In genomic region chr11:117781199-117781821, GRCm38 (mm10) we compare ENCODE assay signal across 8 mouse cellular contexts. TPM values are rescaled to one million over a fixed set of nuclear protein-coding genes. Genes with fewer than 3 reads are reported as not detected.
A peak's percentile ranks its signal among the peaks of the same experiment; 100 is the strongest.
DNase-seq lines count a peak whose midpoint lies in the region; ATAC-seq and TF ChIP-seq lines count a peak whose summit lies in the region.

No protein-coding gene starts in this region.

- peak overlapping the region; percentile 59 for H3K4me3 ChIP-seq in hindbrain, embryonic 10.5 days
- peak overlapping the region; percentile 58 for H3K4me3 ChIP-seq in limb, embryonic 13.5 days
- H3K4me3 ChIP-seq in midbrain, embryonic 14.5 days (replicated peaks; ENCODE audit: low read depth, low read length): no peak overlapping the region
- H3K4me3 ChIP-seq in thymus, adult 2 months (ENCODE audit: control insufficient read depth, insufficient read depth, low read length): peak overlapping the region; percentile 99

- no peak for TF ChIP-seq CTCF in thymus, adult 2 months (IDR thresholded peaks at IDR 0.05; ENCODE audit: borderline replicate concordance, control insufficient read depth, extremely low read depth, insufficient read depth, low read length, poor library complexity)

- no peaks in the 10 kb centered on the region for H3K9me3 ChIP-seq in hindbrain, embryonic 10.5 days
- H3K9me3 ChIP-seq in limb, embryonic 13.5 days: no peaks in the 10 kb centered on the region
- no peaks in the 10 kb centered on the region for H3K9me3 ChIP-seq in midbrain, embryonic 14.5 days (ENCODE audit: control insufficient read depth, low read length)

- peak overlapping the region; percentile 81 for H3K27ac ChIP-seq in hindbrain, embryonic 10.5 days
- H3K27ac ChIP-seq in limb, embryonic 13.5 days: peak overlapping the region; percentile 70
- no peak overlapping the region for H3K27ac ChIP-seq in midbrain, embryonic 14.5 days (replicated peaks; ENCODE audit: low read depth, low read length)
- peak overlapping the region; percentile 99 for H3K27ac ChIP-seq in thymus, adult 2 months (ENCODE audit: control insufficient read depth, insufficient read depth, low read length)

- H3K27me3 ChIP-seq in hindbrain, embryonic 10.5 days (ENCODE audit: insufficient read depth, poor library complexity, severe bottlenecking): peaks cover 73% of the 10 kb centered on the region
- H3K27me3 ChIP-seq in limb, embryonic 13.5 days: peaks cover 28% of the 10 kb centered on the region
- H3K27me3 ChIP-seq in midbrain, embryonic 14.5 days (ENCODE audit: control insufficient read depth, insufficient read depth, low read length): peaks cover 28% of the 10 kb centered on the region
- H3K27me3 ChIP-seq in thymus, adult 2 months (ENCODE audit: control insufficient read depth, insufficient read depth, low read length): no peaks in the 10 kb centered on the region

- peaks cover 66% of the 10 kb centered on the region for H3K4me1 ChIP-seq in hindbrain, embryonic 10.5 days (replicated peaks)
- H3K4me1 ChIP-seq in limb, embryonic 13.5 days: peaks cover 48% of the 10 kb centered on the region
- H3K4me1 ChIP-seq in midbrain, embryonic 14.5 days (ENCODE audit: control insufficient read depth, insufficient read depth, low read length): peaks cover 20% of the 10 kb centered on the region
- H3K4me1 ChIP-seq in thymus, adult 2 months (replicated peaks; ENCODE audit: control insufficient read depth, insufficient read depth, low read length): peaks cover 52% of the 10 kb centered on the region

- DNase-seq in 3134 (ENCODE audit: extremely low read depth, insufficient read length, low spot score) (peak; percentile 65), MN1 (ENCODE audit: low spot score) (peak; percentile 89)
- no peak for DNase-seq in hindbrain, embryonic 10.5 days (ENCODE audit: low spot score)
- DNase-seq in midbrain, embryonic 14.5 days: no peak
- DNase-seq in thymus, adult 2 months: peak; percentile 84
- no peak for DNase-seq in right cerebral cortex, postnatal 4 days

- WGBS in hindbrain, embryonic 10.5 days: 25% methylated on average over 18 of the region's 18 CpGs
- WGBS in limb, embryonic 13.5 days: 17% methylated on average over 18 of the region's 18 CpGs
- WGBS in midbrain, embryonic 14.5 days: 28% methylated on average over 18 of the region's 18 CpGs
- WGBS in thymus, adult 2 months: 1% methylated on average over 18 of the region's 18 CpGs

- peak; percentile 27 for ATAC-seq in erythroid progenitor cell, adult 5-6 weeks (replicated peaks; ENCODE audit: low FRiP score, poor library complexity, severe bottlenecking)
- no peak for ATAC-seq in limb, embryonic 13.5 days (ENCODE audit: low FRiP score, low read depth)
- ATAC-seq in midbrain, embryonic 14.5 days (ENCODE audit: low FRiP score, low TSS enrichment): no peak

- 0 out of 2 replicates have a peak, but pooled peaks cover under 1% of the 10 kb centered on the region for H3K36me3 ChIP-seq in hindbrain, embryonic 10.5 days
- H3K36me3 ChIP-seq in limb, embryonic 13.5 days: peaks cover 7% of the 10 kb centered on the region
- no peaks in the 10 kb centered on the region for H3K36me3 ChIP-seq in midbrain, embryonic 14.5 days (ENCODE audit: control insufficient read depth, insufficient read depth, low read length)
- peaks cover 12% of the 10 kb centered on the region for H3K36me3 ChIP-seq in thymus, adult 2 months (ENCODE audit: control insufficient read depth, insufficient read depth, low read length)

- H3K4me2 ChIP-seq in limb, embryonic 13.5 days (replicated peaks): peak overlapping the region; percentile 98
- peak overlapping the region; percentile 51 for H3K4me2 ChIP-seq in midbrain, embryonic 14.5 days (ENCODE audit: low read length)

- TF ChIP-seq POLR2A in thymus, adult 2 months (IDR thresholded peaks at IDR 0.05; ENCODE audit: control insufficient read depth, extremely low read depth, insufficient read depth, low read length, poor library complexity): peak; percentile 53; the same call in 1 of the 2 replicates

- H3K9ac ChIP-seq in limb, embryonic 13.5 days: peak overlapping the region; percentile 19; the same call in 1 of the 2 replicates
- H3K9ac ChIP-seq in midbrain, embryonic 14.5 days (replicated peaks; ENCODE audit: low read length): no peak overlapping the region

RNA-seq across cellular contexts. Expression of gene Tmc8, which starts 0.6 kb away (rescaled TPM):
- 107 and 113 TPM in 2 replicates for total RNA-seq in erythroid progenitor cell, adult 5-6 weeks (2015; ENCODE audit: low replicate concordance)
- 60.6 and 72.4 TPM in 2 replicates for total RNA-seq in erythroid progenitor cell, adult 5-6 weeks (2017; ENCODE audit: low replicate concordance)
- polyA plus RNA-seq in hindbrain, embryonic 10.5 days (2016; fragmentation: Nextera tagmentation; extraction: Ambion mirVana): 1.5 TPM in 2 replicates
- polyA plus RNA-seq in limb, embryonic 13.5 days (2015; fragmentation: Nextera tagmentation; extraction: Ambion mirVana): 0.81 and 1.4 TPM in 2 replicates
- polyA plus RNA-seq in midbrain, embryonic 14.5 days (2014; fragmentation: Nextera tagmentation; extraction: Ambion mirVana): 0.32 and 0.66 TPM in 2 replicates
- polyA plus RNA-seq in thymus, adult 2 months (2012; rRNA removed): 388 and 467 TPM in 2 replicates

RNA-seq across cellular contexts. Expression of gene Tmc6, which starts 0.7 kb away (rescaled TPM):
- total RNA-seq in erythroid progenitor cell, adult 5-6 weeks (2015; ENCODE audit: low replicate concordance): 478 and 628 TPM in 2 replicates
- total RNA-seq in erythroid progenitor cell, adult 5-6 weeks (2017; ENCODE audit: low replicate concordance): 151 and 353 TPM in 2 replicates
- 13.3 and 17.9 TPM in 2 replicates for polyA plus RNA-seq in hindbrain, embryonic 10.5 days (2016; fragmentation: Nextera tagmentation; extraction: Ambion mirVana)
- polyA plus RNA-seq in limb, embryonic 13.5 days (2015; fragmentation: Nextera tagmentation; extraction: Ambion mirVana): 19.0 and 23.9 TPM in 2 replicates
- polyA plus RNA-seq in midbrain, embryonic 14.5 days (2014; fragmentation: Nextera tagmentation; extraction: Ambion mirVana): 2.4 and 3.6 TPM in 2 replicates
- 201 and 217 TPM in 2 replicates for polyA plus RNA-seq in thymus, adult 2 months (2012; rRNA removed)

RNA-seq across cellular contexts. Expression of gene 6030468B19Rik, which starts 16.1 kb away (rescaled TPM):
- total RNA-seq in erythroid progenitor cell, adult 5-6 weeks (2015; ENCODE audit: low replicate concordance): 82.6 and 84.3 TPM in 2 replicates
- 23.8 and 25.8 TPM in 2 replicates for total RNA-seq in erythroid progenitor cell, adult 5-6 weeks (2017; ENCODE audit: low replicate concordance)
- 1.2 and 2.2 TPM in 2 replicates for polyA plus RNA-seq in hindbrain, embryonic 10.5 days (2016; fragmentation: Nextera tagmentation; extraction: Ambion mirVana)
- polyA plus RNA-seq in limb, embryonic 13.5 days (2015; fragmentation: Nextera tagmentation; extraction: Ambion mirVana): 0.41 and 0.60 TPM in 2 replicates
- not detected in 2 replicates for polyA plus RNA-seq in midbrain, embryonic 14.5 days (2014; fragmentation: Nextera tagmentation; extraction: Ambion mirVana)
- polyA plus RNA-seq in thymus, adult 2 months (2012; rRNA removed): 1.7 and 1.8 TPM in 2 replicates

RNA-seq across cellular contexts. Expression of gene Gm20708, which starts 28.2 kb away (rescaled TPM):
- 72.1 and 80.7 TPM in 2 replicates for total RNA-seq in erythroid progenitor cell, adult 5-6 weeks (2015; ENCODE audit: low replicate concordance)
- 3.4 and 18.5 TPM in 2 replicates for total RNA-seq in erythroid progenitor cell, adult 5-6 weeks (2017; ENCODE audit: low replicate concordance)
- polyA plus RNA-seq in hindbrain, embryonic 10.5 days (2016; fragmentation: Nextera tagmentation; extraction: Ambion mirVana): 0.30 and 0.31 TPM in 2 replicates
- 0.60 and 0.72 TPM in 2 replicates for polyA plus RNA-seq in limb, embryonic 13.5 days (2015; fragmentation: Nextera tagmentation; extraction: Ambion mirVana)
- 0.47 and 1.4 TPM in 2 replicates for polyA plus RNA-seq in midbrain, embryonic 14.5 days (2014; fragmentation: Nextera tagmentation; extraction: Ambion mirVana)
- 0.06 TPM in 1 of 2 replicates, not detected in the other for polyA plus RNA-seq in thymus, adult 2 months (2012; rRNA removed)

RNA-seq across cellular contexts. Expression of gene Syngr2, which starts 28.2 kb away (rescaled TPM):
- 65.4 and 86.5 TPM in 2 replicates for total RNA-seq in erythroid progenitor cell, adult 5-6 weeks (2015; ENCODE audit: low replicate concordance)
- 35.0 and 41.8 TPM in 2 replicates for total RNA-seq in erythroid progenitor cell, adult 5-6 weeks (2017; ENCODE audit: low replicate concordance)
- 33.7 and 42.3 TPM in 2 replicates for polyA plus RNA-seq in hindbrain, embryonic 10.5 days (2016; fragmentation: Nextera tagmentation; extraction: Ambion mirVana)
- polyA plus RNA-seq in limb, embryonic 13.5 days (2015; fragmentation: Nextera tagmentation; extraction: Ambion mirVana): 38.4 and 39.5 TPM in 2 replicates
- polyA plus RNA-seq in midbrain, embryonic 14.5 days (2014; fragmentation: Nextera tagmentation; extraction: Ambion mirVana): 8.2 and 18.9 TPM in 2 replicates
- 286 and 322 TPM in 2 replicates for polyA plus RNA-seq in thymus, adult 2 months (2012; rRNA removed)

Comparison
In these comparisons a context has a peak if more than half of its experiments do, and no peak if none do; other contexts are left out.
1. DNase-seq: peak in 3134 (single experiment), MN1 (single experiment) and thymus, adult 2 months (single experiment); none in hindbrain, embryonic 10.5 days (single experiment), midbrain, embryonic 14.5 days (single experiment) and right cerebral cortex, postnatal 4 days (single experiment).
2. RNA of gene Tmc8, which starts 0.6 kb away (polyA plus RNA-seq): 388 to 467 TPM in thymus, adult 2 months; 1.5 TPM in hindbrain, embryonic 10.5 days, 0.81 to 1.4 TPM in limb, embryonic 13.5 days and 0.32 to 0.66 TPM in midbrain, embryonic 14.5 days; every median in the first group is over 100 times any median in the second.